ENCODE assay signal across 18 mouse cellular contexts in the genomic region with DNA sequence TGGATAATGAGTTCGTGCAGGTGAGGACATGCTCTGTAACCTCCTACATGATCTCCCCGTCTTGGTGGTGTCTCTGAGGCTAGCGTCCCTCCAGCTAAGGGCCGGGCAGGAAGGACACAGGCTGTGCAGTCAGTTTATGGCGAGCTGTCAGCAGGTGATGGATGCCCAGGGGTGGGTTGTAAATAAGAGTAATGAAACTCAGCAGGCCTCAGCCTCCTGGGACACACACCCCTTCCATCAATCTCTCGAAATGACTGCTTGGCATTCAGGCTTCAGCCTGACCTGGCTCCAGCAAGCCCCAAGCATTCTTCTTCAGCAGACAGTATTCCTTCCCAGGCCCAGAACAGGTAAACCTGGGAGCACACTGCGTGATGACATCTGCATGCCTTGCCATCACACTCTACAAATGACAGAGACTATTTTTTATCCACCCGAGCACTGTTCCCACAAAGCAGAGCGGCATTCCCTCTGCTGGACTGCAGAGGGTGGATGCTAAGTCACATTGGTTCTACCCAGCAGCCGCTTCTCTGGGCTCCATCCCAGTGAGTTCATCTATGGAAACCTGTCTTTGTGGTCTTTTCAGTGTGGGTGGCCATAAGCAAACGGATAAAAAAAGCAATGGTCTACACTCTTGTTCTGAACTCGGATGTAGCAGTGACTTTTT. TPM values are rescaled to one million over a fixed set of nuclear protein-coding genes. Genes with fewer than 3 reads are reported as not detected.
DNase-seq lines count a peak whose midpoint lies in the region; ATAC-seq lines count a peak whose summit lies in the region.
"Had no signal": no experiment of that assay in that cellular context is flagged by ENCODE, and none has a peak within 500 bp of the region (broad histone marks: within the 10 kb centered on the region; RNA-seq: fewer than 3 reads in every experiment).

No protein-coding gene starts in this region.

- no peak overlapping the region for H3K27ac ChIP-seq in kidney, embryonic 16.5 days (ENCODE audit: low read length)
- 0 out of 2 replicates have a peak overlapping the region, but pooled peaks have one; percentile 53 for H3K27ac ChIP-seq in neural tube, embryonic 12.5 days
- H3K27ac ChIP-seq in heart, embryonic 11.5 days (ENCODE audit: low read depth, low read length) = no peak overlapping the region
- H3K27ac ChIP-seq: embryonic facial prominence, embryonic 10.5 days; forebrain, embryonic 13.5 days; lung, embryonic 15.5 days had no signal

- no peaks in the 10 kb centered on the region for H3K36me3 ChIP-seq in kidney, embryonic 16.5 days (ENCODE audit: insufficient read depth, low read length)
- H3K36me3 ChIP-seq in neural tube, embryonic 12.5 days = no peaks in the 10 kb centered on the region
- H3K36me3 ChIP-seq in heart, embryonic 11.5 days (ENCODE audit: control insufficient read depth, insufficient read depth, low read length) = no peaks in the 10 kb centered on the region
- H3K36me3 ChIP-seq: embryonic facial prominence, embryonic 10.5 days; lung, embryonic 15.5 days had no signal

- no peaks in the 10 kb centered on the region; the same call in 1 of the 2 replicates for H3K9me3 ChIP-seq in kidney, embryonic 16.5 days (ENCODE audit: low read length)
- no peaks in the 10 kb centered on the region for H3K9me3 ChIP-seq in neural tube, embryonic 12.5 days
- H3K9me3 ChIP-seq in heart, embryonic 11.5 days (replicated peaks; ENCODE audit: control insufficient read depth, low read length) = no peaks in the 10 kb centered on the region
- H3K9me3 ChIP-seq: lung, embryonic 15.5 days had no signal

- H3K4me3 ChIP-seq in kidney, embryonic 16.5 days (ENCODE audit: low read length) = no peak overlapping the region
- H3K4me3 ChIP-seq in neural tube, embryonic 12.5 days = no peak overlapping the region
- H3K4me3 ChIP-seq in heart, embryonic 11.5 days (ENCODE audit: low read depth, low read length) = no peak overlapping the region
- H3K4me3 ChIP-seq: embryonic facial prominence, embryonic 10.5 days; forebrain, embryonic 13.5 days; lung, embryonic 15.5 days had no signal

- H3K4me1 ChIP-seq in kidney, embryonic 16.5 days (ENCODE audit: insufficient read depth, low read length) = peaks cover 11% of the 10 kb centered on the region
- H3K4me1 ChIP-seq in neural tube, embryonic 12.5 days = peaks cover 20% of the 10 kb centered on the region
- H3K4me1 ChIP-seq in heart, embryonic 11.5 days (ENCODE audit: control insufficient read depth, insufficient read depth, low read length) = peaks cover 15% of the 10 kb centered on the region
- H3K4me1 ChIP-seq: forebrain, embryonic 13.5 days; lung, embryonic 15.5 days had no signal

- no peak for DNase-seq in kidney, postnatal 36 days
- DNase-seq in embryo, embryonic 10 days (ENCODE audit: low spot score) = peak; percentile 79
- DNase-seq in embryo, embryonic 11 days = peak; percentile 76
- no peak for DNase-seq in spleen, postnatal 36 days (ENCODE audit: low spot score in 2 of 2)
- DNase-seq: cerebellum, adult 8-10 months; gastrocnemius, postnatal 25 days; heart, postnatal 10 days; layer of hippocampus, postnatal 36 days; retina, postnatal 1 day; thymus, adult 2 months had no signal

- H3K27me3 ChIP-seq in kidney, embryonic 16.5 days (ENCODE audit: insufficient read depth, low read length) = 0 out of 2 replicates have a peak, but pooled peaks cover 4% of the 10 kb centered on the region
- H3K27me3 ChIP-seq in neural tube, embryonic 12.5 days (replicated peaks) = peaks cover 13% of the 10 kb centered on the region; the same call in 1 of the 2 replicates
- peaks cover 7% of the 10 kb centered on the region for H3K27me3 ChIP-seq in heart, embryonic 11.5 days (ENCODE audit: control insufficient read depth, insufficient read depth, low read length)
- H3K27me3 ChIP-seq: forebrain, embryonic 13.5 days; lung, embryonic 15.5 days had no signal

- H3K4me2 ChIP-seq in kidney, embryonic 16.5 days (replicated peaks; ENCODE audit: low read depth, low read length) = no peak overlapping the region
- peak overlapping the region; percentile 14; the same call in 1 of the 2 replicates for H3K4me2 ChIP-seq in neural tube, embryonic 12.5 days (replicated peaks)
- no peak overlapping the region for H3K4me2 ChIP-seq in heart, embryonic 11.5 days
- H3K4me2 ChIP-seq: forebrain, embryonic 13.5 days; liver, embryonic 11.5 days; lung, embryonic 15.5 days had no signal

- peak; percentile 84 for ATAC-seq in kidney, embryonic 16.5 days (ENCODE audit: low FRiP score, low TSS enrichment)
- peak; percentile 85 for ATAC-seq in neural tube, embryonic 12.5 days (ENCODE audit: low FRiP score, low read depth)
- ATAC-seq in heart, embryonic 11.5 days (replicated peaks; ENCODE audit: insufficient number of reproducible peaks, low FRiP score, low TSS enrichment) = no peak
- ATAC-seq: forebrain, embryonic 13.5 days; midbrain, embryonic 16.5 days had no signal

- no peak overlapping the region for H3K9ac ChIP-seq in kidney, embryonic 16.5 days (replicated peaks; ENCODE audit: low read length)
- no peak overlapping the region for H3K9ac ChIP-seq in neural tube, embryonic 12.5 days
- no peak overlapping the region for H3K9ac ChIP-seq in heart, embryonic 11.5 days (ENCODE audit: low read depth, low read length)
- H3K9ac ChIP-seq: forebrain, embryonic 13.5 days; lung, embryonic 15.5 days had no signal

- WGBS in kidney, embryonic 16.5 days = 19% methylated on average over 12 of the region's 12 CpGs
- WGBS in neural tube, embryonic 12.5 days = 22% methylated on average over 12 of the region's 12 CpGs
- WGBS in heart, embryonic 11.5 days (ENCODE audit: insufficient replicate concordance) = 58% methylated on average over 12 of the region's 12 CpGs

RNA-seq across cellular contexts. Expression of gene Cpn2, which starts 23.1 kb away (rescaled TPM):
- not detected in 2 replicates for polyA plus RNA-seq in kidney, embryonic 16.5 days (2015; fragmentation: Nextera tagmentation; extraction: Ambion mirVana)
- not detected in 2 replicates for polyA plus RNA-seq in neural tube, embryonic 12.5 days (2016; fragmentation: Nextera tagmentation; extraction: Ambion mirVana)
- not detected in 2 replicates for polyA plus RNA-seq in heart, embryonic 11.5 days (2014; fragmentation: Nextera tagmentation; extraction: Ambion mirVana)
- polyA plus RNA-seq: embryonic facial prominence, embryonic 10.5 days; forebrain, embryonic 13.5 days; lung, embryonic 15.5 days; midbrain, embryonic 16.5 days had no signal

RNA-seq across cellular contexts. Expression of gene Lrrc15, which starts 38.9 kb away (rescaled TPM):
- 1.6 and 1.7 TPM in 2 replicates for polyA plus RNA-seq in kidney, embryonic 16.5 days (2015; fragmentation: Nextera tagmentation; extraction: Ambion mirVana)
- 0.27 and 0.41 TPM in 2 replicates for polyA plus RNA-seq in neural tube, embryonic 12.5 days (2016; fragmentation: Nextera tagmentation; extraction: Ambion mirVana)
- 0.48 and 0.84 TPM in 2 replicates for polyA plus RNA-seq in heart, embryonic 11.5 days (2014; fragmentation: Nextera tagmentation; extraction: Ambion mirVana)

Comparison
In these comparisons a context has a peak if more than half of its experiments do, and no peak if none do; other contexts are left out.
1. DNase-seq: peak in embryo, embryonic 10 days (single experiment) and embryo, embryonic 11 days (single experiment); none in kidney, postnatal 36 days (0 of 2) and spleen, postnatal 36 days (0 of 2).